Mouse (Mus musculus) neural tube, embryonic 14.5 days (tissue): ENCODE results near the gene Gm21866. TPM values are rescaled to one million over a fixed set of nuclear protein-coding genes. Genes with fewer than 3 reads are reported as not detected.
"Not testable (repeated sequence)": the region's sequence is repeated elsewhere in the genome, so short reads cannot be mapped to it uniquely, and the experiment has no call there.

Experiments used
- ATAC-seq: fragments of 200-750 bp; cut with Nextera tagmentation; 2 replicates; pipeline ENCODE4 v1.8.0; 2017; ENCODE audit warnings: low read depth, mild to moderate bottlenecking, moderate TSS enrichment, moderate library complexity
- H3K27ac ChIP-seq: fragments of 300-500 bp; sonication (generic); 2 replicates; pipeline ENCODE4 v1.5.1; 2014; ENCODE audit warnings: low read depth, mild to moderate bottlenecking, control low read depth, low read length, moderate library complexity, mixed read lengths
- H3K27me3 ChIP-seq: fragments of 300-500 bp; sonication (generic); 2 replicates; pipeline ENCODE4 v1.6.1; 2014; ENCODE audit warnings: low read length; ENCODE audit not compliant: control insufficient read depth, insufficient read depth
- H3K36me3 ChIP-seq: fragments of 300-500 bp; sonication (generic); 2 replicates; pipeline ENCODE4 v1.6.1; 2014; ENCODE audit warnings: low read length, mixed read lengths; ENCODE audit not compliant: control insufficient read depth, insufficient read depth
- H3K4me1 ChIP-seq: fragments of 300-500 bp; sonication (generic); 2 replicates; pipeline ENCODE4 v1.6.1; 2014; ENCODE audit warnings: low read length; ENCODE audit not compliant: control insufficient read depth, insufficient read depth
- H3K4me2 ChIP-seq: fragments of 300-500 bp; sonication (generic); 2 replicates; pipeline ENCODE4 v1.6.1; 2014; ENCODE audit warnings: mild to moderate bottlenecking, low read depth, low read length, control low read depth
- H3K4me3 ChIP-seq: fragments of 300-500 bp; sonication (generic); 2 replicates; pipeline ENCODE4 v1.5.1; 2014; ENCODE audit warnings: low read depth, low read length, control low read depth, mixed read lengths
- H3K9ac ChIP-seq: fragments of 300-500 bp; sonication (generic); replicated peaks from 2 replicates; pipeline ENCODE4 v1.6.1; 2014; ENCODE audit warnings: low read depth, mild to moderate bottlenecking, control low read depth, low read length, mixed read lengths
- H3K9me3 ChIP-seq: fragments of 300-500 bp; sonication (generic); 2 replicates; pipeline ENCODE4 v1.6.1; 2016; ENCODE audit warnings: low read length; ENCODE audit not compliant: control insufficient read depth
- WGBS: fragments of 180-500 bp; shearing (Covaris S2); extraction: QIAGEN DNeasy Blood & Tissue Kit; methylation state at CpG from one replicate; pipeline ENCODE4 v1.1.7; 2014; 5-methylcytosine and 5-hydroxymethylcytosine counted together
- polyA plus RNA-seq: library from polyadenylated mRNA; unstranded; fragments of >200 nt; fragmentation: Nextera tagmentation; extraction: Ambion mirVana; gene quantifications from 2 replicates; pipeline ENCODE4 v1.2.1, GENCODE M21; 2014

Gene Gm21866
- not detected in 2 replicates for polyA plus RNA-seq

DNA sequence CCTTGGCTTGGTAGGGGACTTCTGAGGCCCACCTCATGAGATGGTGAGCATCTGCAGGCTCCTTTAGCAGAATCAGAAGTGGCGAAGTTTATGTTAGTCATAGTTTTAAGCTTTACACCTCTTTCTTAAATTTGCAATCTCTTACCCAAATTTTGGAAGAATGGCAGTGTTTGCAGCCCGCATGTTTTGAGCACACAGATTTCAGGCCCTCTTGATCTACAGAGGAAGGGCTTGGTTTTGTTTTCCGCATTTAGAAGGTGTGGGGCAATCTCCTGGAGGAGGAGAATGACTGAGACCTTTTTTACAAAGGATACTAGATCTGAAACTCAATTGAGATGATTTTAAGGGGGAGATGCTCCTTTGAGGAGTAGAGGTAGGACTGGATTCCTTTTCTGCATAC lies at the start of gene Gm21866:
Gene Gm21866, minus strand, starts transcription at position 101 of the 400 bp plus-strand sequence.
- WGBS, result 58% methylated on average over 1 of the region's 3 CpGs
- H3K4me2 ChIP-seq, H3K4me1 ChIP-seq, H3K9me3 ChIP-seq, H3K36me3 ChIP-seq, H3K27me3 ChIP-seq, ATAC-seq, H3K4me3 ChIP-seq, H3K27ac ChIP-seq, H3K9ac ChIP-seq: not testable (repeated sequence)

GRCm38 (mm10) chrY:13493726-13494125 lies 28.3 kb upstream of the Gm21866 start, which contains the start of gene Gm20773:
Gene Gm20773 (plus strand): TSS chrY:13494026.
- WGBS, result no CpG with 5 or more reads among the region's 1 CpGs
- not testable (repeated sequence) for H3K4me3 ChIP-seq, H3K4me1 ChIP-seq, H3K4me2 ChIP-seq, H3K27me3 ChIP-seq, H3K36me3 ChIP-seq, H3K9me3 ChIP-seq, ATAC-seq, H3K9ac ChIP-seq, H3K27ac ChIP-seq

Other genes with a start within 250 kb of the Gm21866 start
- gene Gm21828, start 241.7 kb downstream of the Gm21866 start, polyA plus RNA-seq, result not detected in 2 replicates
- gene Gm21440, start 213.2 kb downstream of the Gm21866 start, polyA plus RNA-seq, result not detected in 2 replicates
- not detected in 2 replicates for gene Gm21454, start 213.1 kb downstream of the Gm21866 start, polyA plus RNA-seq
- not detected in 2 replicates for gene Gm21725, start 116.5 kb downstream of the Gm21866 start, polyA plus RNA-seq
- not detected in 2 replicates for gene Gm20773, start 28.4 kb upstream of the Gm21866 start, polyA plus RNA-seq